Comparison of ENCODE assay signal across 8 mouse cellular contexts in genomic region chr16:56477677-56478574, GRCm38 (mm10). TPM values are rescaled to one million over a fixed set of nuclear protein-coding genes. Genes with fewer than 3 reads are reported as not detected.
DNase-seq lines count a peak whose midpoint lies in the region; ATAC-seq and TF ChIP-seq lines count a peak whose summit lies in the region.

Abi3bp (plus strand) TSS chr16:56477878.

- DNase-seq in layer of hippocampus, adult 2 months (ENCODE audit: low spot score in 2 of 2): peak; percentile 11 to 23
- DNase-seq in layer of hippocampus, adult 9-10 months (ENCODE audit: low spot score): no peak
- peak; percentile 63 for DNase-seq in fibroblast of lung, adult 2 months (ENCODE audit: low read depth)
- DNase-seq in heart, postnatal 36 days: peak; percentile 42 to 44
- DNase-seq in left cerebral cortex, postnatal 36 days (ENCODE audit: low spot score in 2 of 2): peak; percentile 50 to 54
- no peak for DNase-seq in cerebellum, postnatal 36 days

- peak within 1 kb of the TSS; percentile 13; the same call in 1 of the 2 replicates for H3K4me3 ChIP-seq in layer of hippocampus, adult 2 months
- H3K4me3 ChIP-seq in olfactory bulb, adult 2 months (ENCODE audit: insufficient read depth, low read depth, low read length): peak within 1 kb of the TSS; percentile 29; the same call in 1 of the 2 replicates

- 23% methylated on average over 11 of the region's 11 CpGs for whole genome bisulfite sequencing in olfactory bulb, adult 2 months

- no peaks in the 10 kb centered on the region for H3K4me1 ChIP-seq in olfactory bulb, adult 2 months (ENCODE audit: control insufficient read depth, insufficient read depth, low read length)

- ATAC-seq in inflammation-experienced regulatory T-cells, adult 6 months: no peak

- 0 out of 2 replicates have a peak, but pooled peaks have one; percentile 30 for TF ChIP-seq POLR2A in olfactory bulb, adult 2 months (IDR thresholded peaks at IDR 0.05; ENCODE audit: insufficient read depth, low read depth, low read length)

- TF ChIP-seq CTCF in layer of hippocampus, adult 2 months (conservative IDR thresholded peaks at IDR 0.05): no peak
- TF ChIP-seq CTCF in olfactory bulb, adult 2 months (IDR thresholded peaks at IDR 0.05; ENCODE audit: insufficient read depth, low read depth, low read length): no peak

- intact Hi-C loops in heart, postnatal 36 days (cut with DNase I): no loop called here
- intact Hi-C loops in left cerebral cortex, postnatal 36 days (cut with DNase I): loop anchor here (10.0 kb wide), 1 partner anchor 83 kb away; no protein-coding TSS in a partner anchor

- no peak within 1 kb of the TSS for H3K27ac ChIP-seq in layer of hippocampus, adult 2 months
- peak within 1 kb of the TSS; percentile 86 for H3K27ac ChIP-seq in olfactory bulb, adult 2 months (ENCODE audit: insufficient read depth, low read depth, low read length)

RNA-seq across cellular contexts. Expression of gene Abi3bp, which starts in this region (rescaled TPM):
- total RNA-seq in layer of hippocampus, adult 2 months (2021): under 1 TPM; 0.95 to 0.96 TPM
- 1 to 10 TPM; 7.5 to 7.7 TPM for total RNA-seq in heart, postnatal 36 days (2021)
- total RNA-seq in left cerebral cortex, postnatal 36 days (2021): 10 to 100 TPM; 11.7 to 23.5 TPM
- not detected in 2 replicates for polyA plus RNA-seq in olfactory bulb, adult 2 months (2012; ENCODE audit: insufficient read depth, insufficient read length, low replicate concordance, missing spikeins)
- polyA plus RNA-seq in inflammation-experienced regulatory T-cells, adult 6 months (2017; shearing (Covaris generic)): under 1 TPM; 0.17 to 0.36 (median 0.36) TPM

Comparison
In these comparisons a context has a peak if more than half of its experiments do, and no peak if none do; other contexts are left out.
1. RNA of gene Abi3bp (total RNA-seq): 11.7 to 23.5 TPM in left cerebral cortex, postnatal 36 days and 7.5 to 7.7 TPM in heart, postnatal 36 days; 0.95 to 0.96 TPM in layer of hippocampus, adult 2 months; every median in the first group is over 4 times any median in the second.
2. Peak in DNase-seq and H3K4me3 ChIP-seq in layer of hippocampus, adult 2 months; RNA of the gene not detected or under 1 TPM.
3. DNase-seq: peak in fibroblast of lung, adult 2 months (single experiment), heart, postnatal 36 days (2 of 2) and left cerebral cortex, postnatal 36 days (2 of 2); none in layer of hippocampus, adult 9-10 months (single experiment) and cerebellum, postnatal 36 days (0 of 2).